Mouse (Mus musculus) bone marrow macrophage, adult 2 months (primary cell): ENCODE results near the gene Taf4.

Experiments used
- CTCF ChIP-seq: IDR thresholded peaks from 2 replicates; pipeline ENCODE4 v1.5.1; 2012; ENCODE audit warnings: low read depth, mild to moderate bottlenecking, low read length, moderate library complexity
- POLR2A ChIP-seq: IDR thresholded peaks from 2 replicates; pipeline ENCODE4 v1.6.1; 2012; ENCODE audit warnings: mild to moderate bottlenecking, low read depth, low read length, borderline replicate concordance

- TF ChIP-seq CTCF, result no peak
- TF ChIP-seq POLR2A, result no peak
Measured at GRCm38 (mm10) chr2:179959391-179959790, 17.1 kb downstream of the Taf4 start.
